In the genomic region with DNA sequence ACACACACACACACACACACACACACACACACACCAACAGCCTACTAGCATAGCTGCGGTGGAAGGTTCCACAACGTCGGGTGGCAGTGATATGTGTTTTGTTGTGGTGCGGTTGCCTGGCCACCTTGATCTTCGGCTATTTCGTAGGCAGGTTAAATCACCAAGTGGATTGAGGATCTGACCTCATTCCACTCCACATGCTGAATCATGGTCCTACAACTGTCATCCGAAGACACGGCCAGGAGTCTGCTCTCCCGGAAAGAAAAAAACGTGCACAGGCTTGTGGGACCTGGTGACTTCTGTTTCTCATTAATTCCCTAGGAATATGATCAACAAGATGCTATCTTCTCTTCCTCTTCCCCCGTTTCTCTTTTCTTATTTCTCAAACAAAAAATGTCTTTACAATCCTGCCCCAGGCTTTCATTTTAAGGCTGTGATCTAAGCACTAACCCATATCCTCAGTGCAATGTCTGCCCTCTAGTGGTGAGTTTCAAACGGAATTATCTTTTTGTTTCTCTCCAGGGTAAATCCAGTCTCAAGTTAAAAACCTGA, we compare ENCODE assay signal across 8 mouse cellular contexts. TPM values are rescaled to one million over a fixed set of nuclear protein-coding genes. Genes with fewer than 3 reads are reported as not detected.
A peak's percentile ranks its signal among the peaks of the same experiment; 100 is the strongest.
DNase-seq lines count a peak whose midpoint lies in the region; ATAC-seq and TF ChIP-seq lines count a peak whose summit lies in the region.

No protein-coding gene starts in this region.

- no peaks in the 10 kb centered on the region for H3K36me3 ChIP-seq in midbrain, embryonic 13.5 days
- no peaks in the 10 kb centered on the region for H3K36me3 ChIP-seq in thymus, adult 2 months (ENCODE audit: control insufficient read depth, insufficient read depth, low read length)

- TF ChIP-seq POLR2A in thymus, adult 2 months (IDR thresholded peaks at IDR 0.05; ENCODE audit: control insufficient read depth, extremely low read depth, insufficient read depth, low read length, poor library complexity): no peak

- ATAC-seq in midbrain, embryonic 13.5 days: peak; percentile 77

- no peak overlapping the region for H3K4me3 ChIP-seq in midbrain, embryonic 13.5 days (replicated peaks)
- H3K4me3 ChIP-seq in thymus, adult 2 months (ENCODE audit: control insufficient read depth, insufficient read depth, low read length): peak overlapping the region; percentile 46

- H3K9me3 ChIP-seq in midbrain, embryonic 13.5 days: no peaks in the 10 kb centered on the region

- 62% methylated on average over 12 of the region's 12 CpGs for WGBS in midbrain, embryonic 13.5 days
- WGBS in thymus, adult 2 months: 1% methylated on average over 12 of the region's 12 CpGs

- H3K27ac ChIP-seq in midbrain, embryonic 13.5 days: no peak overlapping the region
- no peak overlapping the region for H3K27ac ChIP-seq in thymus, adult 2 months (ENCODE audit: control insufficient read depth, insufficient read depth, low read length)

- DNase-seq in urinary bladder, postnatal 14 days (ENCODE audit: low spot score): peak; percentile 50
- no peak for DNase-seq in urinary bladder, postnatal 10 days (ENCODE audit: low spot score)
- DNase-seq in cerebellum, adult 18-20 months: peak; percentile 60 to 67
- DNase-seq in frontal cortex, postnatal 10 days (ENCODE audit: low spot score in 2 of 2): peak; percentile 19 to 24
- peak; percentile 77 for DNase-seq in hindlimb bud, embryonic 11.5 days (ENCODE audit: extremely low spot score, low read depth, low spot score)
- peak; percentile 39 to 79 for DNase-seq in left cerebral cortex, adult 9 months (ENCODE audit: low spot score in 2 of 2)
- DNase-seq in thymus, adult 2 months: peak; percentile 43

- H3K9ac ChIP-seq in midbrain, embryonic 13.5 days (replicated peaks): no peak overlapping the region

- no peak for TF ChIP-seq CTCF in thymus, adult 2 months (IDR thresholded peaks at IDR 0.05; ENCODE audit: borderline replicate concordance, control insufficient read depth, extremely low read depth, insufficient read depth, low read length, poor library complexity)

- H3K27me3 ChIP-seq in midbrain, embryonic 13.5 days: no peaks in the 10 kb centered on the region
- H3K27me3 ChIP-seq in thymus, adult 2 months (ENCODE audit: control insufficient read depth, insufficient read depth, low read length): no peaks in the 10 kb centered on the region

- 0 out of 2 replicates have a peak overlapping the region, but pooled peaks have one; percentile 24 for H3K4me2 ChIP-seq in midbrain, embryonic 13.5 days (replicated peaks)

- peaks cover 14% of the 10 kb centered on the region for H3K4me1 ChIP-seq in midbrain, embryonic 13.5 days (replicated peaks)
- H3K4me1 ChIP-seq in thymus, adult 2 months (replicated peaks; ENCODE audit: control insufficient read depth, insufficient read depth, low read length): no peaks in the 10 kb centered on the region

RNA-seq across cellular contexts. Expression of a gene that starts 43.6 kb away (rescaled TPM):
- polyA plus RNA-seq in midbrain, embryonic 13.5 days (2015; fragmentation: Nextera tagmentation; extraction: Ambion mirVana): 0.08 TPM in 1 of 2 replicates, not detected in the other
- polyA plus RNA-seq in thymus, adult 2 months (2012; rRNA removed): 0.07 and 0.10 TPM in 2 replicates
